ENCODE assay signal across 19 mouse cellular contexts in genomic region chr13:10044084-10044483, GRCm38 (mm10).
DNase-seq lines count a peak whose midpoint lies in the region; ATAC-seq lines count a peak whose summit lies in the region.
"Had no signal": no experiment of that assay in that cellular context is flagged by ENCODE, and none has a peak within 500 bp of the region (broad histone marks: within the 10 kb centered on the region; RNA-seq: fewer than 3 reads in every experiment).

No protein-coding gene starts in this region.

- 74% methylated on average over 4 of the region's 4 CpGs for WGBS in midbrain, embryonic 14.5 days

- peak; percentile 2 to 39 for DNase-seq in adrenal gland, postnatal 36 days
- no peak for DNase-seq in adrenal gland, postnatal 25 days
- DNase-seq in kidney, adult 18-20 months, result peak; percentile 9
- peak; percentile 55 to 58 for DNase-seq in kidney, postnatal 25 days
- DNase-seq in midbrain, embryonic 14.5 days, result no peak
- no peak for DNase-seq in left cerebral cortex, adult 18-20 months (ENCODE audit: low spot score in 2 of 2)
- DNase-seq: cerebellum, adult 11 months; cerebellum, postnatal 25 days; gastrocnemius, postnatal 14 days; lung, adult 18-20 months; lung, postnatal 36 days; spleen, adult 18-20 months; thymus, postnatal 14 days had no signal

- H3K9ac ChIP-seq in midbrain, embryonic 14.5 days (replicated peaks; ENCODE audit: low read length), result no peak overlapping the region
- H3K9ac ChIP-seq: embryonic facial prominence, embryonic 12.5 days; hindbrain, embryonic 15.5 days had no signal

- H3K27me3 ChIP-seq in midbrain, embryonic 14.5 days (ENCODE audit: control insufficient read depth, insufficient read depth, low read length), result no peaks in the 10 kb centered on the region
- H3K27me3 ChIP-seq: embryonic facial prominence, embryonic 12.5 days; hindbrain, embryonic 15.5 days had no signal

- H3K4me3 ChIP-seq in midbrain, embryonic 14.5 days (replicated peaks; ENCODE audit: low read depth, low read length), result no peak overlapping the region
- H3K4me3 ChIP-seq: embryonic facial prominence, embryonic 12.5 days; hindbrain, embryonic 15.5 days had no signal

- no peaks in the 10 kb centered on the region for H3K36me3 ChIP-seq in midbrain, embryonic 14.5 days (ENCODE audit: control insufficient read depth, insufficient read depth, low read length)
- H3K36me3 ChIP-seq: embryonic facial prominence, embryonic 12.5 days; G1E; hindbrain, embryonic 15.5 days had no signal

- H3K27ac ChIP-seq in midbrain, embryonic 14.5 days (replicated peaks; ENCODE audit: low read depth, low read length), result no peak overlapping the region
- H3K27ac ChIP-seq: embryonic facial prominence, embryonic 12.5 days; hindbrain, embryonic 15.5 days had no signal

- no peaks in the 10 kb centered on the region for H3K9me3 ChIP-seq in midbrain, embryonic 14.5 days (ENCODE audit: control insufficient read depth, low read length)
- H3K9me3 ChIP-seq: embryonic facial prominence, embryonic 12.5 days; G1E; hindbrain, embryonic 15.5 days had no signal

- peak; percentile 87 for ATAC-seq in CD4-positive, CD25-positive, alpha-beta regulatory T cell, adult 4 months
- ATAC-seq in midbrain, embryonic 14.5 days (ENCODE audit: low FRiP score, low TSS enrichment), result no peak

- no peaks in the 10 kb centered on the region for H3K4me1 ChIP-seq in midbrain, embryonic 14.5 days (ENCODE audit: control insufficient read depth, insufficient read depth, low read length)
- H3K4me1 ChIP-seq: embryonic facial prominence, embryonic 12.5 days; hindbrain, embryonic 15.5 days had no signal

- no peak overlapping the region for H3K4me2 ChIP-seq in midbrain, embryonic 14.5 days (ENCODE audit: low read length)
- H3K4me2 ChIP-seq: embryonic facial prominence, embryonic 12.5 days; heart, embryonic 11.5 days; hindbrain, embryonic 15.5 days; midbrain, embryonic 11.5 days had no signal

Comparison
In these comparisons a context has a peak if more than half of its experiments do, and no peak if none do; other contexts are left out.
1. DNase-seq: peak in adrenal gland, postnatal 36 days (2 of 2), kidney, adult 18-20 months (single experiment) and kidney, postnatal 25 days (2 of 2); none in adrenal gland, postnatal 25 days (single experiment), midbrain, embryonic 14.5 days (single experiment) and left cerebral cortex, adult 18-20 months (0 of 2).